Mouse (Mus musculus) liver, adult 2 months (tissue): ENCODE data around the gene Scn5a.

Source experiments
- CTCF ChIP-seq: fragments of 200-500 bp; IDR thresholded peaks from 2 replicates; pipeline ENCODE4 v1.5.1; 2011; ENCODE audit warnings: low read depth, low read length, control low read depth
- POLR2A ChIP-seq: fragments of 200-500 bp; IDR thresholded peaks from 2 replicates; pipeline ENCODE4 v1.6.1; 2011; ENCODE audit warnings: low read length, control low read depth; ENCODE audit not compliant: insufficient read depth; ENCODE audit errors: extremely low read depth

DNA sequence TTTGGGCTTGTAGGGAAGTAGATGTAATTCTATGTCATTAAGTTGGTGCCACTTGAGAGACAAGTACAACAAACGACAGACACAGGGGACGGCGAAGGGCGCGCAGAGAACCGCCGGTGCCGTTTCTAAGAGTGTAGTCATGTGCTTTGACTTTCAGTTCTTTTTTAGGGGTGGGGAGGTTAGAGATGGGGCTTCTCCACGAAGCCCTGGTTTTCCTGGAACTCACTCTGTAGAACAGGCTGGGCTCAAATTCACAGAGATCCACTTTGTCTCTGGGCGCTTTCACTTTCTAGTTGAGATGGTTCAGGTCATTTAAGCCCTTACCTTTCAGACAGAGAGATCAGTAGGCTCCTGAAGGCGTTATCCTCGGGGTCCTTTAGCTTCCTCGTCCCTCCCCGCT, 122.8 kb downstream of the Scn5a start:
- TF ChIP-seq POLR2A (no peak), CTCF (no peak)
